Mouse (Mus musculus): Measurements from ENCODE around the gene Ly6g6c.

Gene Ly6g6c

GRCm38 (mm10) chr17:35083929-35084497 is 18.8 kb downstream of the Ly6g6c start:
- no peak for DNase-seq (ENCODE audit: low read depth, low spot score)

- no peak for DNase-seq (ENCODE audit: low read depth, low spot score)
Observed at GRCm38 (mm10) chr17:35085208-35085865, 20.1 kb downstream of the Ly6g6c start, which contains the start of gene Ly6g6f. Gene Ly6g6f, minus strand, starts transcription at chr17:35085610.

GRCm38 (mm10) chr17:35088151-35088550 is 23.0 kb downstream of the Ly6g6c start:
- DNase-seq (ENCODE audit: low read depth, low spot score): peak; percentile 65

- peak; percentile 92 for DNase-seq (ENCODE audit: low read depth, low spot score)
Observed at GRCm38 (mm10) chr17:35088825-35089644, 23.8 kb downstream of the Ly6g6c start, which contains the start of gene Abhd16a. Gene Abhd16a, plus strand, starts transcription at chr17:35089263.

GRCm38 (mm10) chr17:35090166-35090932 is 25.2 kb downstream of the Ly6g6c start:
- peak; percentile 70 for DNase-seq (ENCODE audit: low read depth, low spot score)

GRCm38 (mm10) chr17:35092403-35093198 is 27.4 kb downstream of the Ly6g6c start:
- DNase-seq (ENCODE audit: low read depth, low spot score): no peak

GRCm38 (mm10) chr17:35094475-35095365 is 29.5 kb downstream of the Ly6g6c start:
- DNase-seq (ENCODE audit: low read depth, low spot score): no peak

- DNase-seq (ENCODE audit: low read depth, low spot score): no peak
Observed at GRCm38 (mm10) chr17:35096597-35096996, 31.4 kb downstream of the Ly6g6c start.

- no peak for DNase-seq (ENCODE audit: low read depth, low spot score)
Observed at GRCm38 (mm10) chr17:35097164-35097655, 32.0 kb downstream of the Ly6g6c start.

- no peak for DNase-seq (ENCODE audit: low read depth, low spot score)
Observed at GRCm38 (mm10) chr17:35100196-35100765, 35.1 kb downstream of the Ly6g6c start.

GRCm38 (mm10) chr17:35101161-35101560 is 36.0 kb downstream of the Ly6g6c start:
- no peak for DNase-seq (ENCODE audit: low read depth, low spot score)

GRCm38 (mm10) chr17:35102299-35102698 is 37.1 kb downstream of the Ly6g6c start:
- no peak for DNase-seq (ENCODE audit: low read depth, low spot score)

GRCm38 (mm10) chr17:35103221-35103690 is 38.1 kb downstream of the Ly6g6c start:
- DNase-seq (ENCODE audit: low read depth, low spot score): no peak

GRCm38 (mm10) chr17:35104079-35104478 is 38.9 kb downstream of the Ly6g6c start:
- no peak for DNase-seq (ENCODE audit: low read depth, low spot score)

GRCm38 (mm10) chr17:35104754-35105153 is 39.6 kb downstream of the Ly6g6c start:
- no peak for DNase-seq (ENCODE audit: low read depth, low spot score)

- DNase-seq (ENCODE audit: low read depth, low spot score): peak; percentile 55
Observed at GRCm38 (mm10) chr17:35105740-35106389, 40.7 kb downstream of the Ly6g6c start.

GRCm38 (mm10) chr17:35106522-35106921 is 41.3 kb downstream of the Ly6g6c start:
- peak; percentile 55 for DNase-seq (ENCODE audit: low read depth, low spot score)

GRCm38 (mm10) chr17:35108097-35108496 is 42.9 kb downstream of the Ly6g6c start, which contains the start of gene Ly6g5c:
Gene Ly6g5c, plus strand, starts transcription at chr17:35108279.
- DNase-seq (ENCODE audit: low read depth, low spot score): no peak
